Mouse (Mus musculus) MEL (cell line): ENCODE measurements at regions not wholly inside any gene's neighbourhood (a gene's known extent, or its start where the extent isn't known, plus 50 kb on each side); places are given as distances from the start of the nearest gene placed in this dataset.

ENCODE experiments used
- DNase-seq: peaks from one replicate; pipeline ENCODE4 v3.0.0; 2011; ENCODE audit warnings: low read depth, low spot score
- H3K27ac ChIP-seq: 2 replicates; pipeline ENCODE4 v1.5.1; 2012; ENCODE audit warnings: low read depth, mild to moderate bottlenecking, control low read depth, low read length, moderate library complexity; ENCODE audit not compliant: control insufficient read depth
- H3K27me3 ChIP-seq, 2 experiments: fragments of 150-350 bp in 1 of 2; sonication (generic) in 1 of 2; 2 replicates each; pipeline ENCODE4 v1.6.1; 2012; ENCODE audit warnings: low read length in 2 of 2, mild to moderate bottlenecking in 2 of 2, improper control_type of control experiment in 1 of 2, moderate library complexity in 1 of 2; ENCODE audit not compliant: insufficient read depth in 2 of 2, control insufficient read depth in 1 of 2
- H3K36me3 ChIP-seq, 2 experiments: 2 replicates each; pipeline ENCODE4 v1.6.1; 2012 to 2014; ENCODE audit warnings: low read length in 2 of 2, improper control_type of control experiment in 1 of 2, inconsistent platforms in 1 of 2, mild to moderate bottlenecking in 1 of 2; ENCODE audit not compliant: insufficient read depth in 2 of 2, control insufficient read depth in 1 of 2
- H3K4me1 ChIP-seq, 2 experiments: fragments of 150-350 bp in 1 of 2; sonication (generic) in 1 of 2; 2 replicates each; pipeline ENCODE4 v1.6.1; 2012; ENCODE audit warnings: low read length in 2 of 2, improper control_type of control experiment in 1 of 2, mild to moderate bottlenecking in 1 of 2; ENCODE audit not compliant: insufficient read depth in 2 of 2, control insufficient read depth in 1 of 2
- H3K4me3 ChIP-seq, 2 experiments: fragments of 150-350 bp in 1 of 2; sonication (generic) in 1 of 2; 2 replicates each; pipeline ENCODE4 v1.5.1; 2012; ENCODE audit warnings: low read depth in 2 of 2, low read length in 2 of 2, mild to moderate bottlenecking in 2 of 2, moderate library complexity in 2 of 2, control low read depth in 1 of 2, improper control_type of control experiment in 1 of 2; ENCODE audit not compliant: control insufficient read depth in 1 of 2, insufficient read depth in 1 of 2
- H3K79me2 ChIP-seq: 2 replicates; pipeline ENCODE4 v1.6.1; 2012; ENCODE audit warnings: mild to moderate bottlenecking, low read length, moderate library complexity; ENCODE audit not compliant: control insufficient read depth, poor library complexity, insufficient read depth
- H3K9ac ChIP-seq: 2 replicates; pipeline ENCODE4 v1.6.1; 2012; ENCODE audit warnings: low read depth, mild to moderate bottlenecking, control low read depth, low read length, moderate library complexity; ENCODE audit not compliant: control insufficient read depth, poor library complexity, severe bottlenecking
- H3K9me3 ChIP-seq: fragments of 150-350 bp; sonication (generic); replicated peaks from 2 replicates; pipeline ENCODE4 v1.6.1; 2012; ENCODE audit warnings: mild to moderate bottlenecking, low read length, improper control_type of control experiment, moderate library complexity; ENCODE audit not compliant: insufficient read depth
- BHLHE40 ChIP-seq: IDR thresholded peaks from 2 replicates; pipeline ENCODE4 v1.6.1; 2012; ENCODE audit warnings: low read depth, mild to moderate bottlenecking, inconsistent platforms, low read length, improper control_type of control experiment, borderline replicate concordance
- CHD1 ChIP-seq: IDR thresholded peaks from 2 replicates; pipeline ENCODE4 v1.6.1; 2012; ENCODE audit warnings: low read depth, mild to moderate bottlenecking, inconsistent platforms, low read length, improper control_type of control experiment
- CHD2 ChIP-seq: IDR thresholded peaks from 2 replicates; pipeline ENCODE4 v1.6.1; 2011; ENCODE audit warnings: low read length, improper control_type of control experiment
- E2F4 ChIP-seq: IDR thresholded peaks from 2 replicates; pipeline ENCODE4 v1.6.1; 2011; ENCODE audit warnings: low read depth, low read length, improper control_type of control experiment, borderline replicate concordance
- EP300 ChIP-seq, 2 experiments: IDR thresholded peaks; 2 replicates each; pipeline ENCODE4 v1.6.1; 2011; ENCODE audit warnings: improper control_type of control experiment in 2 of 2, low read length in 2 of 2, low read depth in 1 of 2, mild to moderate bottlenecking in 1 of 2
- ETS1 ChIP-seq: IDR thresholded peaks from 2 replicates; pipeline ENCODE4 v1.6.1; 2012; ENCODE audit warnings: low read depth, mild to moderate bottlenecking, inconsistent platforms, low read length, improper control_type of control experiment, moderate library complexity
- HCFC1 ChIP-seq: IDR thresholded peaks from 2 replicates; pipeline ENCODE4 v1.6.1; 2012; ENCODE audit warnings: low read depth, mild to moderate bottlenecking, inconsistent platforms, low read length, improper control_type of control experiment, moderate library complexity
- MEF2A ChIP-seq: IDR thresholded peaks from 2 replicates; pipeline ENCODE4 v1.6.1; 2014; ENCODE audit warnings: low read depth, mild to moderate bottlenecking, inconsistent platforms, low read length, improper control_type of control experiment; ENCODE audit not compliant: poor library complexity, insufficient replicate concordance, severe bottlenecking; ENCODE audit errors: extremely low read depth
- MXI1 ChIP-seq: IDR thresholded peaks from 2 replicates; pipeline ENCODE4 v1.6.1; 2011; ENCODE audit warnings: mild to moderate bottlenecking, low read depth, low read length, improper control_type of control experiment
- POLR2A ChIP-seq, 2 experiments: IDR thresholded peaks; 2 replicates each; pipeline ENCODE4 v1.6.1; 2011 to 2012; ENCODE audit warnings: low read length in 2 of 2, mild to moderate bottlenecking in 2 of 2, control low read depth in 1 of 2, improper control_type of control experiment in 1 of 2, low read depth in 1 of 2, moderate library complexity in 1 of 2; ENCODE audit not compliant: control insufficient read depth in 1 of 2, insufficient read depth in 1 of 2, poor library complexity in 1 of 2
- POLR2AphosphoS2 ChIP-seq: IDR thresholded peaks from 2 replicates; pipeline ENCODE4 v1.6.1; 2011; ENCODE audit warnings: low read length, improper control_type of control experiment
- POLR2AphosphoS5 ChIP-seq: IDR thresholded peaks from 2 replicates; pipeline ENCODE4 v1.6.1; 2012; ENCODE audit warnings: low read depth, borderline replicate concordance, mild to moderate bottlenecking, inconsistent platforms, low read length, moderate library complexity, mixed read lengths
- SMC3 ChIP-seq: IDR thresholded peaks from 2 replicates; pipeline ENCODE4 v1.6.1; 2011; ENCODE audit warnings: low read depth, low read length, improper control_type of control experiment
- TAL1 ChIP-seq: IDR thresholded peaks from 2 replicates; pipeline ENCODE4 v1.6.1; 2012; ENCODE audit warnings: mild to moderate bottlenecking, inconsistent platforms, low read length, moderate library complexity, mixed read lengths
- USF1 ChIP-seq: IDR thresholded peaks from 2 replicates; pipeline ENCODE4 v1.6.1; 2014; ENCODE audit warnings: low read depth, mild to moderate bottlenecking, inconsistent platforms, low read length, improper control_type of control experiment, moderate library complexity
- USF2 ChIP-seq, 2 experiments: IDR thresholded peaks; 2 replicates each; pipeline ENCODE4 v1.6.1; 2011 to 2012; ENCODE audit warnings: improper control_type of control experiment in 2 of 2, low read length in 2 of 2, borderline replicate concordance in 1 of 2, inconsistent platforms in 1 of 2, low read depth in 1 of 2, mild to moderate bottlenecking in 1 of 2; ENCODE audit not compliant: insufficient read depth in 1 of 2
- ZKSCAN1 ChIP-seq: IDR thresholded peaks from 2 replicates; pipeline ENCODE4 v1.6.1; 2012; ENCODE audit warnings: low read depth, mild to moderate bottlenecking, inconsistent platforms, low read length, improper control_type of control experiment, moderate library complexity

DNA sequence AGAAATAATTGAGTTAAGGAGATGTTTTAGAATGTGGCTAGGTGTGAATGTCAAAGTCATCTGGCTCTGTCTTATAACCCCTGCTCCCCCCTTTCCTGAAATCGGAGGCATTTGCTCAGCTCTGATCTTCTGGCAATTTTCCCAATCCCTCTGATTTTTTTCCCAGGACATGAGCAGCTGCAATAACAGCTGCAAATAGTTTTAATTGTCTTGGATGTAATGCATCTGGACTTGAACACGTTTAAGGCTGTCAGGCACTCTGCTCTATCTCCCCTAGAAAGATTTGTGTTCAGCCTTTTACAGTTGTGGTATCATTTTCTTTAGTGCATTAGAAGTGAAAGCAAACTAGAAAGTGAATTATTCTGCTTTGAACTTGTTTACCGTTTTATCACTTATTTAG is 246.3 kb upstream of the Fam92a start:
- H3K79me2 ChIP-seq = no peaks in the 10 kb centered on the region
- DNase-seq = no peak
- no peaks in the 10 kb centered on the region for H3K4me1 ChIP-seq
- TF ChIP-seq CHD2 (no peak), TAL1 (no peak), E2F4 (no peak), POLR2A (IDR thresholded peaks at IDR 0.05; ENCODE audit: control insufficient read depth in 1 of 2, insufficient read depth in 1 of 2, low read depth in 1 of 2, low read length in 2 of 2, poor library complexity in 1 of 2) (no peak), MXI1 (no peak), POLR2AphosphoS2 (no peak), ETS1 (no peak), USF2 (IDR thresholded peaks at IDR 0.05; ENCODE audit: borderline replicate concordance in 1 of 2, insufficient read depth in 1 of 2, low read depth in 1 of 2, low read length in 2 of 2) (no peak), EP300 (IDR thresholded peaks at IDR 0.05; ENCODE audit: low read depth in 1 of 2, low read length in 2 of 2) (no peak), USF1 (no peak), CHD1 (no peak), SMC3 (no peak), MEF2A (no peak), HCFC1 (no peak), POLR2AphosphoS5 (no peak), ZKSCAN1 (no peak), BHLHE40 (no peak)
- H3K27ac ChIP-seq = no peak overlapping the region
- H3K36me3 ChIP-seq = no peaks in the 10 kb centered on the region
- no peak overlapping the region for H3K9ac ChIP-seq
- no peak overlapping the region for H3K4me3 ChIP-seq
- H3K9me3 ChIP-seq = no peaks in the 10 kb centered on the region
- H3K27me3 ChIP-seq = no peaks in the 10 kb centered on the region

- no peaks in the 10 kb centered on the region for H3K36me3 ChIP-seq
- H3K79me2 ChIP-seq = no peaks in the 10 kb centered on the region
These were observed 223.5 kb upstream of the Fam92a start for GRCm38 (mm10) chr4:12395344-12395743.

More at GRCm38 (mm10) chr4:12395344-12395743, 223.5 kb upstream of the Fam92a start:
- no peaks in the 10 kb centered on the region for H3K9me3 ChIP-seq
- DNase-seq = no peak
- TF ChIP-seq USF2 (IDR thresholded peaks at IDR 0.05; ENCODE audit: borderline replicate concordance in 1 of 2, insufficient read depth in 1 of 2, low read depth in 1 of 2, low read length in 2 of 2) (no peak), SMC3 (no peak), POLR2AphosphoS5 (no peak)
- no peak overlapping the region for H3K9ac ChIP-seq
- H3K4me1 ChIP-seq = no peaks in the 10 kb centered on the region
- H3K27ac ChIP-seq = no peak overlapping the region
- H3K27me3 ChIP-seq = no peaks in the 10 kb centered on the region
- no peak overlapping the region for H3K4me3 ChIP-seq
